Mouse (Mus musculus): ENCODE data around the gene Ganab. TPM values are rescaled to one million over a fixed set of nuclear protein-coding genes. Genes with fewer than 3 reads are reported as not detected.

The Ganab gene
- total RNA-seq, 2 experiments from 2014 or later, result 21.6 to 26.4 TPM

GRCm38 (mm10) chr19:8871267-8872186 is 26.3 kb upstream of the Ganab start, which contains the start of gene Ubxn1:
Ubxn1 (plus strand) TSS chr19:8871496.
- peak within 1 kb of the TSS; percentile 94 for H3K27ac ChIP-seq
- peak; percentile 98 for DNase-seq
- intact Hi-C loops (cut with DNase I), result loop anchor here (1.0 to 2.0 kb wide), 2 partner anchors 27 to 97 kb away; partner anchors contain the start of gene Ganab
- peak within 1 kb of the TSS; percentile 94 for H3K4me3 ChIP-seq
- TF ChIP-seq CTCF (IDR thresholded peaks at IDR 0.05), result no peak; the same call in 1 of the 2 replicates

- DNase-seq, result no peak
- Histone ChIP-seq H3K4me3 (peak overlapping the region; percentile 94), H3K27ac (peak overlapping the region; percentile 94)
- TF ChIP-seq CTCF (IDR thresholded peaks at IDR 0.05), result no peak
- intact Hi-C loops (cut with DNase I), result no loop called here
These were observed 25.5 kb upstream of the Ganab start for GRCm38 (mm10) chr19:8872266-8872840.

- peak overlapping the region; percentile 94 for H3K27ac ChIP-seq
- peak; percentile 65 for DNase-seq
- intact Hi-C loops (cut with DNase I), result no loop called here
These were observed 22.8 kb upstream of the Ganab start for GRCm38 (mm10) chr19:8875031-8875430.

GRCm38 (mm10) chr19:8880311-8881033 is 17.4 kb upstream of the Ganab start, which contains the start of gene Uqcc3:
Uqcc3 (minus strand) TSS chr19:8880923.
- Histone ChIP-seq H3K4me3 (peak within 1 kb of the TSS; percentile 83), H3K27ac (peak within 1 kb of the TSS; percentile 89)
- intact Hi-C loops (cut with DNase I), result no loop called here
- TF ChIP-seq CTCF (IDR thresholded peaks at IDR 0.05), result no peak
- DNase-seq, result peak; percentile 93

More at GRCm38 (mm10) chr19:8875031-8875430, 22.8 kb upstream of the Ganab start:
- no peak for TF ChIP-seq CTCF (IDR thresholded peaks at IDR 0.05)
- H3K4me3 ChIP-seq, result peak overlapping the region; percentile 20

GRCm38 (mm10) chr19:8881034-8881392 is 16.9 kb upstream of the Ganab start:
- no peak for DNase-seq
- peak overlapping the region; percentile 89 for H3K27ac ChIP-seq
- no peak for TF ChIP-seq CTCF (IDR thresholded peaks at IDR 0.05)
- H3K4me3 ChIP-seq, result peak overlapping the region; percentile 83
- intact Hi-C loops (cut with DNase I), result no loop called here

- Histone ChIP-seq H3K27ac (no peak within 1 kb of the TSS), H3K4me3 (no peak within 1 kb of the TSS)
- no peak for DNase-seq
- TF ChIP-seq CTCF (IDR thresholded peaks at IDR 0.05), result no peak
- intact Hi-C loops (cut with DNase I), result no loop called here
These were observed 14.3 kb upstream of the Ganab start, which contains the start of the genes Lbhd1 and Gm49403 for GRCm38 (mm10) chr19:8883616-8884015. Lbhd1 (plus strand) TSS chr19:8883732. Gm49403 (plus strand) TSS chr19:8883930.

- intact Hi-C loops (cut with DNase I), result no loop called here
- TF ChIP-seq CTCF (IDR thresholded peaks at IDR 0.05), result no peak
- no peak overlapping the region for H3K27ac ChIP-seq
- no peak for DNase-seq
- H3K4me3 ChIP-seq, result no peak overlapping the region
These were observed 10.8 kb upstream of the Ganab start for GRCm38 (mm10) chr19:8886916-8887584.

- Histone ChIP-seq H3K27ac (peak overlapping the region; percentile 90), H3K4me3 (peak overlapping the region; percentile 82)
- DNase-seq, result no peak
- intact Hi-C loops (cut with DNase I), result no loop called here
- no peak for TF ChIP-seq CTCF (IDR thresholded peaks at IDR 0.05)
These were observed 10.0 kb upstream of the Ganab start for GRCm38 (mm10) chr19:8887585-8888463.

GRCm38 (mm10) chr19:8888511-8889385 is 9.1 kb upstream of the Ganab start, which contains the start of the genes 1810009A15Rik and Gm49416:
1810009A15Rik (plus strand) TSS chr19:8888853.
Gm49416 (plus strand) TSS chr19:8888926.
- intact Hi-C loops (cut with DNase I), result no loop called here
- DNase-seq, result peak; percentile 96
- TF ChIP-seq CTCF (IDR thresholded peaks at IDR 0.05), result no peak
- Histone ChIP-seq H3K4me3 (peak within 1 kb of the TSS; percentile 82), H3K27ac (peak within 1 kb of the TSS; percentile 90)
